Mouse (Mus musculus): ENCODE results near the gene Abcc4. TPM values are rescaled to one million over a fixed set of nuclear protein-coding genes. Genes with fewer than 3 reads are reported as not detected.
"Not testable (repeated sequence)": the region's sequence is repeated elsewhere in the genome, so short reads cannot be mapped to it uniquely, and the experiment has no call there.

The Abcc4 gene
- total RNA-seq, 2 experiments from 2014 or later = 8.7 to 11.1 TPM

GRCm38 (mm10) chr14:118662124-118662523 lies 43.9 kb downstream of the Abcc4 start:
- Histone ChIP-seq H3K27ac (no peak overlapping the region), H3K4me3 (no peak overlapping the region)
- no peak for TF ChIP-seq CTCF (conservative IDR thresholded peaks at IDR 0.05)
- no peak for DNase-seq (ENCODE audit: low spot score in 2 of 2)

- TF ChIP-seq CTCF (conservative IDR thresholded peaks at IDR 0.05) = no peak
- Histone ChIP-seq H3K4me3 (no peak overlapping the region), H3K27ac (no peak overlapping the region)
- no peak for DNase-seq (ENCODE audit: low spot score in 2 of 2)
Observed at GRCm38 (mm10) chr14:118659230-118659629, 46.8 kb downstream of the Abcc4 start.

GRCm38 (mm10) chr14:118658328-118658692 lies 47.7 kb downstream of the Abcc4 start:
- no peak overlapping the region for H3K27ac ChIP-seq
- DNase-seq (ENCODE audit: low spot score in 2 of 2) = no peak
- TF ChIP-seq CTCF (conservative IDR thresholded peaks at IDR 0.05) = no peak
- H3K4me3 ChIP-seq = no peak overlapping the region

- no peak for DNase-seq (ENCODE audit: low spot score in 2 of 2)
- no peak for TF ChIP-seq CTCF (conservative IDR thresholded peaks at IDR 0.05)
- no peak overlapping the region for H3K27ac ChIP-seq
- H3K4me3 ChIP-seq = no peak overlapping the region
Observed at GRCm38 (mm10) chr14:118657673-118658327, 48.2 kb downstream of the Abcc4 start.

- H3K4me3 ChIP-seq = no peak overlapping the region
- DNase-seq (ENCODE audit: low spot score in 2 of 2) = no peak
- no peak for TF ChIP-seq CTCF (conservative IDR thresholded peaks at IDR 0.05)
- no peak overlapping the region for H3K27ac ChIP-seq
Observed at GRCm38 (mm10) chr14:118657206-118657605, 48.8 kb downstream of the Abcc4 start.

GRCm38 (mm10) chr14:118656036-118656435 lies 50.0 kb downstream of the Abcc4 start:
- Histone ChIP-seq H3K27ac (no peak overlapping the region), H3K4me3 (no peak overlapping the region)
- no peak for TF ChIP-seq CTCF (conservative IDR thresholded peaks at IDR 0.05)
- DNase-seq (ENCODE audit: low spot score in 2 of 2) = no peak

GRCm38 (mm10) chr14:118654903-118655302 lies 51.1 kb downstream of the Abcc4 start:
- Histone ChIP-seq H3K4me3 (no peak overlapping the region), H3K27ac (no peak overlapping the region)
- DNase-seq (ENCODE audit: low spot score in 2 of 2) = no peak
- TF ChIP-seq CTCF (conservative IDR thresholded peaks at IDR 0.05) = no peak

- no peak for TF ChIP-seq CTCF (conservative IDR thresholded peaks at IDR 0.05)
- Histone ChIP-seq H3K27ac (no peak overlapping the region), H3K4me3 (no peak overlapping the region)
- DNase-seq (ENCODE audit: low spot score in 2 of 2) = no peak
Observed at GRCm38 (mm10) chr14:118651704-118652439, 54.1 kb downstream of the Abcc4 start.

GRCm38 (mm10) chr14:118649895-118650256 lies 56.1 kb downstream of the Abcc4 start:
- no peak for TF ChIP-seq CTCF (conservative IDR thresholded peaks at IDR 0.05)
- no peak overlapping the region for H3K4me3 ChIP-seq
- no peak overlapping the region for H3K27ac ChIP-seq
- no peak for DNase-seq (ENCODE audit: low spot score in 2 of 2)

GRCm38 (mm10) chr14:118649199-118649894 lies 56.7 kb downstream of the Abcc4 start:
- Histone ChIP-seq H3K27ac (no peak overlapping the region), H3K4me3 (no peak overlapping the region)
- no peak for TF ChIP-seq CTCF (conservative IDR thresholded peaks at IDR 0.05)
- no peak for DNase-seq (ENCODE audit: low spot score in 2 of 2)

- DNase-seq (ENCODE audit: low spot score in 2 of 2); H3K4me3 ChIP-seq; H3K27ac ChIP-seq: not testable (repeated sequence)
Observed at GRCm38 (mm10) chr14:118642940-118643591, 63.0 kb downstream of the Abcc4 start.

- no peak overlapping the region for H3K4me3 ChIP-seq
- no peak for DNase-seq (ENCODE audit: low spot score in 2 of 2)
Observed at GRCm38 (mm10) chr14:118642140-118642539, 63.9 kb downstream of the Abcc4 start.

More at GRCm38 (mm10) chr14:118642140-118642539, 63.9 kb downstream of the Abcc4 start:
- H3K27ac ChIP-seq = no peak overlapping the region
- TF ChIP-seq CTCF (conservative IDR thresholded peaks at IDR 0.05) = no peak

Measured in layer of hippocampus, adult 2 months (tissue).